Mouse (Mus musculus) midbrain, embryonic 11.5 days (tissue): ENCODE results near the gene Fam71f1. TPM values are rescaled to one million over a fixed set of nuclear protein-coding genes. Genes with fewer than 3 reads are reported as not detected.
"Not testable (repeated sequence)": the region's sequence is repeated elsewhere in the genome, so short reads cannot be mapped to it uniquely, and the experiment has no call there.

Experiments used
- ATAC-seq: fragments of 200-750 bp; cut with Nextera tagmentation; 2 replicates; pipeline ENCODE4 v1.8.0; 2017; ENCODE audit warnings: moderate TSS enrichment, moderate library complexity; ENCODE audit not compliant: low FRiP score
- DNase-seq: peaks from one replicate; pipeline ENCODE4 v3.0.0; 2015; ENCODE audit warnings: low spot score; ENCODE audit errors: missing footprints
- H3K27ac ChIP-seq: fragments of 300-500 bp; sonication (generic); 2 replicates; pipeline ENCODE4 v1.5.1; 2014; ENCODE audit warnings: low read depth, low read length
- H3K27me3 ChIP-seq: fragments of 300-500 bp; sonication (generic); 2 replicates; pipeline ENCODE4 v1.6.1; 2014; ENCODE audit warnings: mild to moderate bottlenecking, low read length, moderate library complexity, mixed read lengths; ENCODE audit not compliant: control insufficient read depth, insufficient read depth
- H3K36me3 ChIP-seq: fragments of 300-500 bp; sonication (generic); 2 replicates; pipeline ENCODE4 v1.6.1; 2014; ENCODE audit warnings: mild to moderate bottlenecking, low read length, moderate library complexity, mixed read lengths; ENCODE audit not compliant: control insufficient read depth, insufficient read depth
- H3K4me1 ChIP-seq: fragments of 300-500 bp; sonication (generic); 2 replicates; pipeline ENCODE4 v1.6.1; 2014; ENCODE audit warnings: low read length; ENCODE audit not compliant: control insufficient read depth, insufficient read depth
- H3K4me2 ChIP-seq: fragments of 300-500 bp; sonication (generic); 2 replicates; pipeline ENCODE4 v1.6.1; 2014; ENCODE audit warnings: mild to moderate bottlenecking, moderate library complexity
- H3K4me3 ChIP-seq: fragments of 300-500 bp; sonication (generic); 2 replicates; pipeline ENCODE4 v1.5.1; 2014; ENCODE audit warnings: low read depth, low read length
- H3K9ac ChIP-seq: fragments of 300-500 bp; sonication (generic); 2 replicates; pipeline ENCODE4 v1.6.1; 2014; ENCODE audit warnings: low read length
- H3K9me3 ChIP-seq: fragments of 300-500 bp; sonication (generic); 2 replicates; pipeline ENCODE4 v1.6.1; 2016; ENCODE audit warnings: low read length; ENCODE audit not compliant: control insufficient read depth
- WGBS: fragments of 180-500 bp; shearing (Covaris S2); extraction: QIAGEN DNeasy Blood & Tissue Kit; methylation state at CpG from one replicate; pipeline ENCODE4 v1.1.7; 2014; 5-methylcytosine and 5-hydroxymethylcytosine counted together
- polyA plus RNA-seq: library from polyadenylated mRNA; unstranded; fragments of >200 nt; fragmentation: Nextera tagmentation; extraction: Ambion mirVana; gene quantifications from 2 replicates; pipeline ENCODE4 v1.2.1, GENCODE M21; 2014

Gene Fam71f1
- polyA plus RNA-seq, 1 experiment from 2014 or later, result not detected

DNA sequence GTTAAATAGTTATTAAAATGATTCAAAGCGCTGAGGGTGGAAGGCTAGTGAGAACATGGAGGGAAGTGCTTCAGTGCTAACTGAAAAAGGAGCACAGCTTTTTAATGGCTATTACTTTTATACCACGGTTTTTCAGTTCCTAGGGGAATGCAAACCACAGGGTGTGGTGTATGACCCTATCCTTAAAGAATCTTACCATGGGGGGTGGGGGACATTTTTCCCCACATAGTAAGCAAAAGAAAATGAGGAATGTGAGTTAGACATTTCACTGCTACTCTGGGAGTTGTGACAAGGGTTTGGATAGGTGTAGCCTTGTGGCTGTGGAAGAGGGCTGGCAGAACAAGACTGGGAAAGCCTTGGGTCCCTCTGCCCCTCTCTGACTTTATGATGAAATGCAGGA is 1.7 kb upstream of the Fam71f1 start:
- H3K9ac ChIP-seq, result no peak overlapping the region
- ATAC-seq (no peak), DNase-seq (no peak)
- H3K4me3 ChIP-seq, result no peak overlapping the region
- H3K36me3 ChIP-seq, result no peaks in the 10 kb centered on the region
- H3K27ac ChIP-seq, result no peak overlapping the region
- no peaks in the 10 kb centered on the region for H3K9me3 ChIP-seq
- H3K4me2 ChIP-seq, result no peak overlapping the region
- H3K27me3 ChIP-seq, result no peaks in the 10 kb centered on the region
- 81% methylated on average over 2 of the region's 2 CpGs for WGBS
- H3K4me1 ChIP-seq, result no peaks in the 10 kb centered on the region

GRCm38 (mm10) chr6:29317941-29318340 is 999 bp upstream of the Fam71f1 start:
- no peak overlapping the region for H3K9ac ChIP-seq
- H3K4me3 ChIP-seq, result no peak overlapping the region
- H3K27ac ChIP-seq, result no peak overlapping the region
- no peaks in the 10 kb centered on the region for H3K4me1 ChIP-seq
- no peak for ATAC-seq
- H3K9me3 ChIP-seq, result no peaks in the 10 kb centered on the region
- H3K4me2 ChIP-seq, result no peak overlapping the region
- H3K36me3 ChIP-seq, result no peaks in the 10 kb centered on the region
- H3K27me3 ChIP-seq, result no peaks in the 10 kb centered on the region
- 82% methylated on average over 3 of the region's 3 CpGs for WGBS
- no peak for DNase-seq

DNA sequence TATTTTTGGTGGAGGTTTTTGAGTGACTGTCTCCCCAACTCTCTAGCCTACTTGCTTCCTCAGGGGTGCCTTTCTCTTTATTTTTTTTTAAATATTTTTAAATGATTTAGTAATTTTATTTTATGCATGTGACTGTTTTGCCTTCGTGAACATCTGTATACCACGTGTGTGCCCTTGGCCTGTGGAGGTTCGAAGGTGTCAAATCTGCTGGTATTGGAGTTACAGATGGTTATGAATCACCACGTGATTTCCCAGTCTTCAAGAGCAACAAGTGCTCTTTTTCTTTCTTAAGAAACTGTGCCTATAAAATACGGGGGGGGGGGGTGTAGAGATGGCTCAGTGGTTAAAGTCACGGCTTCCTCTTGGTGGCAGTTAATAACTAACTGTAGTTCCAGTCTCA is 2.6 kb downstream of the Fam71f1 start:
- no peak overlapping the region for H3K27ac ChIP-seq
- DNase-seq (no peak), ATAC-seq (no peak)
- no peak overlapping the region for H3K9ac ChIP-seq
- no peaks in the 10 kb centered on the region for H3K4me1 ChIP-seq
- no peak overlapping the region for H3K4me2 ChIP-seq
- no peaks in the 10 kb centered on the region for H3K9me3 ChIP-seq
- H3K27me3 ChIP-seq, result no peaks in the 10 kb centered on the region
- H3K36me3 ChIP-seq, result no peaks in the 10 kb centered on the region
- 80% methylated on average over 6 of the region's 6 CpGs for WGBS
- no peak overlapping the region for H3K4me3 ChIP-seq

DNA sequence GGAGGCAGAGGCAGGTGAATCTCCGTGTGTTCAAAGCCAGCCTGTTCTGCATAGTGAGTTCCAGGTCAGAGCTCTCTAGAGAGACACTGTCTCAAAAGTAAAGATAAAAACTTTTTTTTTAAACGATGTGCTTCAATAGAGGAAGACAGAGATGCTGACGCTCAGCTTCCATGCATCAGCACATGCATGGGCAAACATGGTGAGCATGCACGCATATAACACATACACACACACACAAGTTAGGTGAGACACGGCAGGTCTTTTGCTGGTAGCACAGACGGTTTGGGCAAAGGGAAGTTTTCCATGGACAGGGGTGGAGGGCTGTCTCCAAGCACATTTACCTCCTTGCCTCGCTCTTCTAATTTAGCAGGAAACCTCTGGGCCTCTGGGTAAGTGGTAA is 3.2 kb downstream of the Fam71f1 start:
- WGBS, result 90% methylated on average over 7 of the region's 7 CpGs
- Histone ChIP-seq H3K4me1 (no peaks in the 10 kb centered on the region), H3K9ac (no peak overlapping the region), H3K4me2 (no peak overlapping the region), H3K27me3 (no peaks in the 10 kb centered on the region), H3K9me3 (no peaks in the 10 kb centered on the region), H3K36me3 (no peaks in the 10 kb centered on the region), H3K27ac (no peak overlapping the region), H3K4me3 (no peak overlapping the region)
- ATAC-seq, result no peak
- DNase-seq, result no peak

DNA sequence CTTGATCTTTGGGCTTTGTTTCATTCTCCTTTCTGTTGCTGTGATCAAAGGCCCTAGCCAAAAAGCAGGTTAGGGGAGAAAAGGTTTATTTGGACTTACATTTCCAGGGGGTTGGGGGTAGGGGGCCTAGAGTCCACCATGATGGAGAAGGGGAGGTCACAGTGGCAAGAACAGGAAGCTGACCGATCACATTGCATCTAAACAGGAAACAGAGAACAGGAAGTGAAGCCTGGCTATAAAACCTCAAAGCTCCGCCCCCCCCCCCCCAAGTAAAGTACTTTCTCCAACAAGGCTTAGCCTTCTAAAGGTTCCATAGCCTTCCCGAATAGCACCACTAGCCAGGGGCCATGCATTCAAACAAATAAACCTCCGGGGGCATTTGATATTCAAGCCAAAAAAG is 3.8 kb downstream of the Fam71f1 start:
- Histone ChIP-seq H3K9me3 (no peaks in the 10 kb centered on the region), H3K4me3 (no peak overlapping the region), H3K27ac (no peak overlapping the region), H3K9ac (no peak overlapping the region), H3K4me1 (no peaks in the 10 kb centered on the region), H3K27me3 (no peaks in the 10 kb centered on the region), H3K36me3 (no peaks in the 10 kb centered on the region), H3K4me2 (no peak overlapping the region)
- 79% methylated on average over 4 of the region's 4 CpGs for WGBS
- DNase-seq (no peak), ATAC-seq (no peak)

GRCm38 (mm10) chr6:29326961-29327360 is 8.0 kb downstream of the Fam71f1 start:
- no peaks in the 10 kb centered on the region for H3K36me3 ChIP-seq
- 92% methylated on average over 9 of the region's 9 CpGs for WGBS

GRCm38 (mm10) chr6:29329514-29329913 is 10.6 kb downstream of the Fam71f1 start:
- WGBS, result 74% methylated on average over 4 of the region's 4 CpGs
- Histone ChIP-seq H3K4me2 (no peak overlapping the region), H3K9ac (no peak overlapping the region), H3K27ac (no peak overlapping the region), H3K4me1 (no peaks in the 10 kb centered on the region), H3K4me3 (no peak overlapping the region), H3K27me3 (no peaks in the 10 kb centered on the region), H3K9me3 (no peaks in the 10 kb centered on the region), H3K36me3 (no peaks in the 10 kb centered on the region)
- DNase-seq, result no peak
- no peak for ATAC-seq

More at GRCm38 (mm10) chr6:29326961-29327360, 8.0 kb downstream of the Fam71f1 start:
- DNase-seq, result no peak
- H3K9ac ChIP-seq, result no peak overlapping the region
- ATAC-seq, result no peak
- no peak overlapping the region for H3K4me2 ChIP-seq
- H3K27me3 ChIP-seq, result no peaks in the 10 kb centered on the region
- H3K4me3 ChIP-seq, result no peak overlapping the region
- H3K9me3 ChIP-seq, result no peaks in the 10 kb centered on the region
- no peaks in the 10 kb centered on the region for H3K4me1 ChIP-seq
- H3K27ac ChIP-seq, result no peak overlapping the region

DNA sequence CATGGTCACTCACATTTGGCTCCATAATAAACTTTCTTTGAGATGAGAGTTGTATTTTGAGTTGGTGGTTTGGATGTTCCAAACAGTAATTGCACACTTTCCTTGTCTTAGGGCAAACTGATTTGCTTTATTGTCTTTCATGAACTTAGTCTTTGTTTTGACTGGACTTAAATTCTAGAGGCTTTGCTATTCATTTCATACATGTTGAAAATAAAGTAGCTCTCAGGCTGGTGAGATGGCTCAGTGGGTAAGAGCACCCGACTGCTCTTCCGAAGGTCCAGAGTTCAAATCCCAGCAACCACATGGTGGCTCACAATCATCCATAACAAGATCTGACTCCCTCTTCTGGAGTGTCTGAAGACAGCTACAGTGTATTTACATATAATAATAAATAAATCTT is 27.6 kb downstream of the Fam71f1 start:
- not testable (repeated sequence) for H3K4me3 ChIP-seq, H3K27me3 ChIP-seq, H3K36me3 ChIP-seq, DNase-seq, H3K4me2 ChIP-seq, H3K9ac ChIP-seq, ATAC-seq, H3K9me3 ChIP-seq, H3K27ac ChIP-seq
- H3K4me1 ChIP-seq, result peaks cover 11% of the 10 kb centered on the region
- 82% methylated on average over 2 of the region's 2 CpGs for WGBS

DNA sequence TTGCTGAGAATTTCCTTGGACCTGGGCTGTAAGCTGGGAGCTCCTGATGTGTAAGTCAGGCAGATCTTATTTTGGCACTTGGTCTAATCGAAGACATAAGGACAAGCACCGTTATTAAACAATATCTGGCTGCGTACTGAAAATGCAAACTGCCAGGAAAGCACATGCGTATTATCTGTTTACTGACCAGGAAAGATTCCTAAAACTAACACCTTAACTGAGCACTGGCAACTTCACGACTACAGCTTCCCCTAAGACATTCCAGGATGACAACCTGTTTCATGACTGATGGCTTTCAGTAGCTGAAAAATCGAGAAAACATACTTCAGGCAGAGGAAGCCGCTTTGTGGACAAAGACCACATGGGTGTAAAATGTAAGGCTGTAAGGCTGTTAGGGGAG is 28.2 kb downstream of the Fam71f1 start:
- Histone ChIP-seq H3K36me3 (no peaks in the 10 kb centered on the region), H3K27ac (peak overlapping the region; percentile 44; the same call in 1 of the 2 replicates), H3K4me3 (peak overlapping the region; percentile 85), H3K4me2 (peak overlapping the region; percentile 78), H3K9me3 (no peaks in the 10 kb centered on the region), H3K4me1 (peaks cover 11% of the 10 kb centered on the region), H3K27me3 (no peaks in the 10 kb centered on the region), H3K9ac (peak overlapping the region; percentile 83)
- DNase-seq (no peak), ATAC-seq (no peak)
- WGBS, result 39% methylated on average over 7 of the region's 7 CpGs
